ENCODE assay signal across 7 mouse cellular contexts in the genomic region with DNA sequence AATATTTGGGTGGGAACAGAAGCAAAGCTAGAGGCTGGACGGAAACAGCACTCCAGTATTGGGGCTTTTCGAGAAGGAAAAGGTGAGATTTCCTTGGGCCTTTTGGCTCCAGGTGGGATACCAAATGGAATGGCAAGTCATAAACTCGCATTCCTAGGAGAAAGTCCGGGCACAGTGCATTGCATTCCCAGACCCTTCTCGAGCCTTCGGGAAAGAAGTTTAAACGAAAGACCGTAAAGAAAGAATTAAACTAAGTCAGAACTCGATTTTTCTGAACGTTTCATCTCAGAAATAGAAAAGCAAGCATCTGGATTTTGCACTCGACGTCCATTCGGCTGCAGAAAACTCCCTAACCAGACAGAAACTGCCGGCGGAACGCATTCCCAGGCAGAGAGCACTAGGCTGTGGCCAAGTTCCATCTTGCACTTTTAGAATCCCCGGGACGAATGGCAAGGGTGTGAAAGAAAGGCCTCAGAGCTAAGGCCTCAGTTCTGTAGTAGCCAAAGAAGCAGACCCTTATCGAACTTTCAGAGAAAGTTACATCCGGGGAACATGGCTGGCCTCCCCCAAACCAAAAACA. TPM values are rescaled to one million over a fixed set of nuclear protein-coding genes. Genes with fewer than 3 reads are reported as not detected.
A peak's percentile ranks its signal among the peaks of the same experiment; 100 is the strongest.
DNase-seq lines count a peak whose midpoint lies in the region; ATAC-seq lines count a peak whose summit lies in the region.

No protein-coding gene starts in this region.

- no peak overlapping the region for H3K4me2 ChIP-seq in kidney, embryonic 16.5 days (replicated peaks; ENCODE audit: low read depth, low read length)
- peak overlapping the region; percentile 6; the same call in 1 of the 2 replicates for H3K4me2 ChIP-seq in embryonic facial prominence, embryonic 11.5 days (ENCODE audit: low read depth, low read length)
- H3K4me2 ChIP-seq in forebrain, embryonic 15.5 days (replicated peaks) = peak overlapping the region; percentile 77
- H3K4me2 ChIP-seq in liver, embryonic 15.5 days = peak overlapping the region; percentile 20; the same call in 1 of the 2 replicates

- no peaks in the 10 kb centered on the region for H3K9me3 ChIP-seq in kidney, embryonic 16.5 days (ENCODE audit: low read length)
- no peaks in the 10 kb centered on the region for H3K9me3 ChIP-seq in embryonic facial prominence, embryonic 11.5 days (replicated peaks; ENCODE audit: control insufficient read depth, low read length)
- no peaks in the 10 kb centered on the region for H3K9me3 ChIP-seq in forebrain, embryonic 15.5 days
- H3K9me3 ChIP-seq in liver, embryonic 15.5 days (replicated peaks) = no peaks in the 10 kb centered on the region

- no peak overlapping the region for H3K9ac ChIP-seq in kidney, embryonic 16.5 days (replicated peaks; ENCODE audit: low read length)
- no peak overlapping the region; the same call in none of the 2 replicates for H3K9ac ChIP-seq in embryonic facial prominence, embryonic 11.5 days (replicated peaks; ENCODE audit: low read length)
- H3K9ac ChIP-seq in forebrain, embryonic 15.5 days (replicated peaks) = peak overlapping the region; percentile 47
- no peak overlapping the region for H3K9ac ChIP-seq in liver, embryonic 15.5 days

- WGBS in kidney, embryonic 16.5 days = under 1% methylated on average over 20 of the region's 20 CpGs
- 3% methylated on average over 20 of the region's 20 CpGs for WGBS in embryonic facial prominence, embryonic 11.5 days
- WGBS in forebrain, embryonic 15.5 days = 6% methylated on average over 20 of the region's 20 CpGs
- WGBS in liver, embryonic 15.5 days (ENCODE audit: insufficient replicate concordance) = 2% methylated on average over 20 of the region's 20 CpGs

- no peak for DNase-seq in kidney, adult 8-10 months
- DNase-seq in embryonic facial prominence, embryonic 11.5 days (ENCODE audit: low spot score) = peak; percentile 43
- DNase-seq in frontal cortex, postnatal 25 days (ENCODE audit: low spot score in 2 of 2) = no peak

- 0 out of 2 replicates have a peak overlapping the region, but pooled peaks have one; percentile 40 for H3K4me3 ChIP-seq in kidney, embryonic 16.5 days (ENCODE audit: low read length)
- H3K4me3 ChIP-seq in embryonic facial prominence, embryonic 11.5 days (ENCODE audit: low read depth, low read length) = peak overlapping the region; percentile 6; the same call in 1 of the 2 replicates
- peak overlapping the region; percentile 63 for H3K4me3 ChIP-seq in forebrain, embryonic 15.5 days
- no peak overlapping the region for H3K4me3 ChIP-seq in liver, embryonic 15.5 days (replicated peaks)

- H3K36me3 ChIP-seq in kidney, embryonic 16.5 days (ENCODE audit: insufficient read depth, low read length) = no peaks in the 10 kb centered on the region
- H3K36me3 ChIP-seq in embryonic facial prominence, embryonic 11.5 days (replicated peaks; ENCODE audit: control insufficient read depth, insufficient read depth, low read depth, low read length) = no peaks in the 10 kb centered on the region
- H3K36me3 ChIP-seq in forebrain, embryonic 15.5 days = no peaks in the 10 kb centered on the region
- no peaks in the 10 kb centered on the region for H3K36me3 ChIP-seq in liver, embryonic 15.5 days (replicated peaks)

- no peak for ATAC-seq in kidney, embryonic 16.5 days (ENCODE audit: low FRiP score, low TSS enrichment)
- no peak for ATAC-seq in embryonic facial prominence, embryonic 11.5 days (replicated peaks; ENCODE audit: insufficient number of reproducible peaks, low FRiP score, low TSS enrichment, low read depth)
- ATAC-seq in forebrain, embryonic 15.5 days (replicated peaks) = no peak
- no peak for ATAC-seq in liver, embryonic 15.5 days (ENCODE audit: insufficient read depth)
- ATAC-seq in cerebellum, adult (ENCODE audit: insufficient number of reproducible peaks, low FRiP score, low TSS enrichment) = no peak

- no peak overlapping the region for H3K27ac ChIP-seq in kidney, embryonic 16.5 days (ENCODE audit: low read length)
- H3K27ac ChIP-seq in embryonic facial prominence, embryonic 11.5 days (replicated peaks; ENCODE audit: low read depth, low read length) = no peak overlapping the region
- peak overlapping the region; percentile 72 for H3K27ac ChIP-seq in forebrain, embryonic 15.5 days (replicated peaks)
- H3K27ac ChIP-seq in liver, embryonic 15.5 days (replicated peaks) = no peak overlapping the region

- peaks cover 30% of the 10 kb centered on the region for H3K4me1 ChIP-seq in kidney, embryonic 16.5 days (ENCODE audit: insufficient read depth, low read length)
- peaks cover 8% of the 10 kb centered on the region for H3K4me1 ChIP-seq in embryonic facial prominence, embryonic 11.5 days (ENCODE audit: control insufficient read depth, insufficient read depth, low read length)
- H3K4me1 ChIP-seq in forebrain, embryonic 15.5 days = peaks cover 72% of the 10 kb centered on the region
- peaks cover 33% of the 10 kb centered on the region for H3K4me1 ChIP-seq in liver, embryonic 15.5 days (replicated peaks)

- H3K27me3 ChIP-seq in kidney, embryonic 16.5 days (ENCODE audit: insufficient read depth, low read length) = peaks cover 99% of the 10 kb centered on the region
- peaks cover 69% of the 10 kb centered on the region for H3K27me3 ChIP-seq in embryonic facial prominence, embryonic 11.5 days (ENCODE audit: control insufficient read depth, insufficient read depth, low read length)
- peaks cover 11% of the 10 kb centered on the region; the same call in 1 of the 2 replicates for H3K27me3 ChIP-seq in forebrain, embryonic 15.5 days
- peaks cover 100% of the 10 kb centered on the region for H3K27me3 ChIP-seq in liver, embryonic 15.5 days

RNA-seq across cellular contexts. Expression of a gene that starts 5.0 kb away (rescaled TPM):
- not detected in 2 replicates for polyA plus RNA-seq in kidney, embryonic 16.5 days (2015; fragmentation: Nextera tagmentation; extraction: Ambion mirVana)
- 5.9 and 9.4 TPM in 2 replicates for polyA plus RNA-seq in embryonic facial prominence, embryonic 11.5 days (2014; fragmentation: Nextera tagmentation; extraction: Ambion mirVana)
- 9.8 and 10.6 TPM in 2 replicates for polyA plus RNA-seq in forebrain, embryonic 15.5 days (2015; fragmentation: Nextera tagmentation; extraction: Ambion mirVana)
- not detected in 2 replicates for polyA plus RNA-seq in liver, embryonic 15.5 days (2015; fragmentation: Nextera tagmentation; extraction: Ambion mirVana)
